ENCODE assay signal across 26 mouse cellular contexts in the genomic region with DNA sequence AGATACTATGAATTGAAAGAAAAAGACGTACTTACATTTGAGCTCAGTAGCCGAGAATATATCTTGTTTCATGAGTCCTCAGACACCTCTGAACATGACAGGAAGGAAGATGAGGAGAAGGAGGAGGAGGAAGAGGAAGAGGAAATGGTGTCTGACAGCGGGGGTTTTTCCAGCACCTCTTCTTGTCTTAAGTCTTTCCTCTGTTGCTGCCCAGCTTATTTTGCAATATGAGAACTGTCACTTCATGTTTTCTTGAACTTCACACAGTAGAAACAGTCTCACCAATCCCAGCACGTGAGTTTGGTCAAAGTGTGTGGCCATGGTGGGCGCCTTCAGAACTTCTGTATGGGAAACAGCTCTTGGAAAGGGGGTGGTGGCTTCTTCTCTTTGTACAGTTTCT. TPM values are rescaled to one million over a fixed set of nuclear protein-coding genes. Genes with fewer than 3 reads are reported as not detected.
DNase-seq lines count a peak whose midpoint lies in the region; ATAC-seq and TF ChIP-seq lines count a peak whose summit lies in the region.
"Had no signal": no experiment of that assay in that cellular context is flagged by ENCODE, and none has a peak within 500 bp of the region (broad histone marks: within the 10 kb centered on the region; RNA-seq: fewer than 3 reads in every experiment).

No protein-coding gene starts in this region.

- WGBS in kidney, adult 2 months, result 72% methylated on average over 5 of the region's 5 CpGs
- 85% methylated on average over 5 of the region's 5 CpGs for WGBS in hindbrain, embryonic 16.5 days

- H3K27me3 ChIP-seq in kidney, adult 2 months (replicated peaks; ENCODE audit: control insufficient read depth, insufficient read depth, low read length), result no peaks in the 10 kb centered on the region
- H3K27me3 ChIP-seq in hindbrain, embryonic 16.5 days (replicated peaks; ENCODE audit: control insufficient read depth, insufficient read depth, low read length), result no peaks in the 10 kb centered on the region
- H3K27me3 ChIP-seq: heart, embryonic 13.5 days; hindbrain, embryonic 13.5 days; intestine, embryonic 15.5 days; limb, embryonic 13.5 days; liver, embryonic 15.5 days; neural tube, embryonic 15.5 days had no signal

- no peak overlapping the region for H3K4me2 ChIP-seq in hindbrain, embryonic 16.5 days (ENCODE audit: low read length)
- H3K4me2 ChIP-seq: heart, embryonic 13.5 days; hindbrain, embryonic 13.5 days; intestine, embryonic 15.5 days; limb, embryonic 13.5 days; neural tube, embryonic 15.5 days had no signal

- no peaks in the 10 kb centered on the region for H3K36me3 ChIP-seq in kidney, adult 2 months (ENCODE audit: control insufficient read depth, insufficient read depth, low read length)
- H3K36me3 ChIP-seq in hindbrain, embryonic 16.5 days (ENCODE audit: control insufficient read depth, insufficient read depth, low read length), result no peaks in the 10 kb centered on the region
- H3K36me3 ChIP-seq: forebrain, embryonic 10.5 days; heart, embryonic 13.5 days; hindbrain, embryonic 13.5 days; intestine, embryonic 15.5 days; limb, embryonic 13.5 days; liver, embryonic 15.5 days; neural tube, embryonic 15.5 days had no signal

- intact Hi-C loops in heart, postnatal 25 days (cut with DNase I), result no loop called here

- TF ChIP-seq POLR2A in kidney, adult 2 months (IDR thresholded peaks at IDR 0.05; ENCODE audit: low read depth, low read length), result no peak

- peak overlapping the region; percentile 67; the same call in 1 of the 2 replicates for H3K27ac ChIP-seq in kidney, adult 2 months (ENCODE audit: insufficient read depth, low read depth, low read length)
- no peak overlapping the region for H3K27ac ChIP-seq in hindbrain, embryonic 16.5 days (ENCODE audit: low read depth, low read length)
- H3K27ac ChIP-seq: forebrain, embryonic 10.5 days; heart, adult 2 months; heart, embryonic 13.5 days; hindbrain, embryonic 13.5 days; intestine, embryonic 15.5 days; limb, embryonic 13.5 days; liver, embryonic 15.5 days; neural tube, embryonic 15.5 days had no signal

- H3K4me1 ChIP-seq in kidney, adult 2 months (ENCODE audit: control insufficient read depth, insufficient read depth, low read length), result 0 out of 2 replicates have a peak, but pooled peaks cover 4% of the 10 kb centered on the region
- no peaks in the 10 kb centered on the region for H3K4me1 ChIP-seq in hindbrain, embryonic 16.5 days (ENCODE audit: control insufficient read depth, insufficient read depth, low read depth, low read length)
- H3K4me1 ChIP-seq: forebrain, embryonic 10.5 days; hindbrain, embryonic 13.5 days; limb, embryonic 13.5 days; neural tube, embryonic 15.5 days had no signal

- DNase-seq in kidney, adult 2 months, result no peak
- DNase-seq in kidney, postnatal 36 days, result no peak
- DNase-seq in 416B (ENCODE audit: low read depth), result peak; percentile 37
- no peak for DNase-seq in heart, postnatal 25 days (ENCODE audit: low spot score)
- DNase-seq in retina, postnatal 1 day, result no peak
- DNase-seq: adrenal gland, postnatal 14 days; cerebellum, adult 9-10 months; gastrocnemius, postnatal 14 days; heart, adult 2 months; heart, postnatal 14 days; kidney, postnatal 4 days; layer of hippocampus, adult 9-11 months; thymus, postnatal 25 days had no signal

- peak; percentile 88 for ATAC-seq in activated CD4-positive, CD25-positive, alpha-beta regulatory T cell, adult 4 months
- ATAC-seq in megakaryocyte, adult 5-6 weeks (ENCODE audit: poor library complexity, severe bottlenecking), result peak; percentile 79
- no peak for ATAC-seq in hindbrain, embryonic 16.5 days
- ATAC-seq: forebrain, embryonic 16.5 days; intestine, embryonic 15.5 days; midbrain, embryonic 16.5 days had no signal

- H3K4me3 ChIP-seq in kidney, adult 2 months (ENCODE audit: insufficient read depth, low read depth, low read length), result peak overlapping the region; percentile 49
- no peak overlapping the region for H3K4me3 ChIP-seq in hindbrain, embryonic 16.5 days (ENCODE audit: low read length)
- H3K4me3 ChIP-seq: forebrain, embryonic 10.5 days; heart, adult 2 months; heart, embryonic 13.5 days; hindbrain, embryonic 13.5 days; intestine, embryonic 15.5 days; limb, embryonic 13.5 days; liver, embryonic 15.5 days; megakaryocyte, embryonic 14.5 days; neural tube, embryonic 15.5 days had no signal

- no peak for TF ChIP-seq CTCF in kidney, adult 2 months (conservative IDR thresholded peaks at IDR 0.05; ENCODE audit: insufficient read depth, insufficient read length, low read depth, low read length)

- no peak overlapping the region for H3K9ac ChIP-seq in hindbrain, embryonic 16.5 days (ENCODE audit: low read depth, low read length)
- H3K9ac ChIP-seq: heart, embryonic 13.5 days; hindbrain, embryonic 13.5 days; intestine, embryonic 15.5 days; limb, embryonic 13.5 days; liver, embryonic 15.5 days; neural tube, embryonic 15.5 days had no signal

- no peaks in the 10 kb centered on the region for H3K9me3 ChIP-seq in hindbrain, embryonic 16.5 days (ENCODE audit: control insufficient read depth, low read length)
- H3K9me3 ChIP-seq: forebrain, embryonic 10.5 days; heart, embryonic 13.5 days; hindbrain, embryonic 13.5 days; intestine, embryonic 15.5 days; limb, embryonic 13.5 days; liver, embryonic 15.5 days; neural tube, embryonic 15.5 days had no signal

RNA-seq across cellular contexts. Expression of a gene that starts 26.3 kb away (rescaled TPM):
- 11.9 and 14.1 TPM in 2 replicates for polyA plus RNA-seq in kidney, adult 2 months (2012; rRNA removed)
- polyA plus RNA-seq in activated CD4-positive, CD25-positive, alpha-beta regulatory T cell, adult 4 months (2017; shearing (Covaris generic)), result 100 to 1,000 TPM; 202 to 218 TPM
- 355 and 377 TPM in 2 replicates for total RNA-seq in megakaryocyte, adult 5-6 weeks (2015)
- 262 and 286 TPM in 2 replicates for total RNA-seq in megakaryocyte, adult 5-6 weeks (2017)
- total RNA-seq in heart, postnatal 25 days (2021), result 10 to 100 TPM; 69.0 to 75.5 TPM
- 132 and 165 TPM in 2 replicates for polyA plus RNA-seq in hindbrain, embryonic 16.5 days (2015; fragmentation: Nextera tagmentation; extraction: Ambion mirVana)

RNA-seq across cellular contexts. Expression of a gene that starts 52.5 kb away (rescaled TPM):
- 1.8 and 2.6 TPM in 2 replicates for polyA plus RNA-seq in kidney, adult 2 months (2012; rRNA removed)
- polyA plus RNA-seq in activated CD4-positive, CD25-positive, alpha-beta regulatory T cell, adult 4 months (2017; shearing (Covaris generic)), result 1 to 10 TPM in 1 of 2 experiments, under 1 TPM in 1; 0.46 to 1.5 TPM
- total RNA-seq in megakaryocyte, adult 5-6 weeks (2015), result 0.87 and 0.93 TPM in 2 replicates
- 0.15 and 0.41 TPM in 2 replicates for total RNA-seq in megakaryocyte, adult 5-6 weeks (2017)
- total RNA-seq in heart, postnatal 25 days (2021), result 1 to 10 TPM; 2.3 TPM
- 4.7 and 5.1 TPM in 2 replicates for polyA plus RNA-seq in hindbrain, embryonic 16.5 days (2015; fragmentation: Nextera tagmentation; extraction: Ambion mirVana)

RNA-seq across cellular contexts. Expression of a gene that starts 52.5 kb away (rescaled TPM):
- 12.1 and 14.7 TPM in 2 replicates for polyA plus RNA-seq in kidney, adult 2 months (2012; rRNA removed)
- 10 to 100 TPM; 16.4 to 18.0 TPM for polyA plus RNA-seq in activated CD4-positive, CD25-positive, alpha-beta regulatory T cell, adult 4 months (2017; shearing (Covaris generic))
- total RNA-seq in megakaryocyte, adult 5-6 weeks (2015), result 27.0 and 28.6 TPM in 2 replicates
- total RNA-seq in megakaryocyte, adult 5-6 weeks (2017), result 34.1 and 38.5 TPM in 2 replicates
- 10 to 100 TPM; 35.4 to 41.0 TPM for total RNA-seq in heart, postnatal 25 days (2021)
- 9.6 and 10.6 TPM in 2 replicates for polyA plus RNA-seq in hindbrain, embryonic 16.5 days (2015; fragmentation: Nextera tagmentation; extraction: Ambion mirVana)
